In the genomic region with DNA sequence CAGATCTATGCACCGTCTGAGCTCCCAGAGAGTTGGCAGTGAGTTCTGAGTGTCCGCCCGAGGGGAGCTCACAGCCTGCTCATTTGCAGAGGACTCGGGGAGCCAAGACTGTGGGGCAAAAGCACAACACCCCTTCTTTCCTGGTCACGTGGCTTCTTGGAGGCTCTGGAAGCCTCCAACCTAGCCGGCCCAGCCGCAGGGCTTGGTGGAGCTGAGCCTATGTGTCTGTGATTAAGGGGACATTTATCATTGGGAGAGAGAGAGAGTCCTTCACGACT, we compare ENCODE assay signal across 7 mouse cellular contexts.
A peak's percentile ranks its signal among the peaks of the same experiment; 100 is the strongest.
DNase-seq lines count a peak whose midpoint lies in the region; ATAC-seq lines count a peak whose summit lies in the region.

No protein-coding gene starts in this region.

- no peaks in the 10 kb centered on the region for H3K27me3 ChIP-seq in kidney, embryonic 14.5 days (ENCODE audit: control insufficient read depth, insufficient read depth, low read length)
- peaks cover 4% of the 10 kb centered on the region; the same call in 1 of the 2 replicates for H3K27me3 ChIP-seq in embryonic facial prominence, embryonic 15.5 days
- no peaks in the 10 kb centered on the region for H3K27me3 ChIP-seq in hindbrain, embryonic 14.5 days (ENCODE audit: control insufficient read depth, insufficient read depth, low read length)
- 0 out of 2 replicates have a peak, but pooled peaks cover 6% of the 10 kb centered on the region for H3K27me3 ChIP-seq in neural tube, embryonic 13.5 days

- DNase-seq in kidney, postnatal 10 days = no peak
- DNase-seq in hindbrain, embryonic 14.5 days (ENCODE audit: low spot score) = no peak
- DNase-seq in embryo, embryonic 9.5 days (ENCODE audit: extremely low spot score) = no peak
- DNase-seq in embryo, embryonic 10 days (ENCODE audit: low spot score) = no peak

- peaks cover 6% of the 10 kb centered on the region; the same call in 1 of the 2 replicates for H3K4me1 ChIP-seq in kidney, embryonic 14.5 days (ENCODE audit: control insufficient read depth, insufficient read depth, low read length)
- peaks cover 18% of the 10 kb centered on the region for H3K4me1 ChIP-seq in embryonic facial prominence, embryonic 15.5 days
- H3K4me1 ChIP-seq in hindbrain, embryonic 14.5 days (replicated peaks; ENCODE audit: control insufficient read depth, insufficient read depth, low read length) = peaks cover 24% of the 10 kb centered on the region
- peaks cover 33% of the 10 kb centered on the region for H3K4me1 ChIP-seq in neural tube, embryonic 13.5 days (replicated peaks)

- no peaks in the 10 kb centered on the region for H3K9me3 ChIP-seq in kidney, embryonic 14.5 days (ENCODE audit: control insufficient read depth, low read length)
- no peaks in the 10 kb centered on the region for H3K9me3 ChIP-seq in embryonic facial prominence, embryonic 15.5 days (replicated peaks)
- H3K9me3 ChIP-seq in hindbrain, embryonic 14.5 days (ENCODE audit: control insufficient read depth, low read length) = no peaks in the 10 kb centered on the region
- H3K9me3 ChIP-seq in neural tube, embryonic 13.5 days = no peaks in the 10 kb centered on the region

- ATAC-seq in kidney, embryonic 14.5 days (ENCODE audit: low FRiP score, low TSS enrichment) = no peak
- no peak for ATAC-seq in embryonic facial prominence, embryonic 15.5 days (ENCODE audit: insufficient number of reproducible peaks, low FRiP score, low TSS enrichment, low read depth)
- ATAC-seq in hindbrain, embryonic 14.5 days (ENCODE audit: low FRiP score) = no peak
- no peak for ATAC-seq in neural tube, embryonic 13.5 days (ENCODE audit: low read depth)

- no peak overlapping the region for H3K27ac ChIP-seq in kidney, embryonic 14.5 days (ENCODE audit: low read depth, low read length)
- H3K27ac ChIP-seq in embryonic facial prominence, embryonic 15.5 days (replicated peaks) = no peak overlapping the region
- H3K27ac ChIP-seq in hindbrain, embryonic 14.5 days = no peak overlapping the region
- H3K27ac ChIP-seq in neural tube, embryonic 13.5 days (replicated peaks) = 0 out of 2 replicates have a peak overlapping the region, but pooled peaks have one; percentile 69

- no peak overlapping the region for H3K4me3 ChIP-seq in kidney, embryonic 14.5 days (ENCODE audit: low read length)
- H3K4me3 ChIP-seq in embryonic facial prominence, embryonic 15.5 days (replicated peaks) = peak overlapping the region; percentile 21; the same call in 1 of the 2 replicates
- H3K4me3 ChIP-seq in hindbrain, embryonic 14.5 days (replicated peaks; ENCODE audit: low read length) = no peak overlapping the region
- no peak overlapping the region for H3K4me3 ChIP-seq in neural tube, embryonic 13.5 days

- WGBS in kidney, embryonic 14.5 days = 24% methylated on average over 8 of the region's 8 CpGs
- 24% methylated on average over 8 of the region's 8 CpGs for WGBS in embryonic facial prominence, embryonic 15.5 days
- WGBS in hindbrain, embryonic 14.5 days = 31% methylated on average over 8 of the region's 8 CpGs
- 33% methylated on average over 8 of the region's 8 CpGs for WGBS in neural tube, embryonic 13.5 days

- H3K9ac ChIP-seq in kidney, embryonic 14.5 days (ENCODE audit: low read depth, low read length) = no peak overlapping the region
- H3K9ac ChIP-seq in embryonic facial prominence, embryonic 15.5 days = no peak overlapping the region
- no peak overlapping the region for H3K9ac ChIP-seq in hindbrain, embryonic 14.5 days
- peak overlapping the region; percentile 28; the same call in 1 of the 2 replicates for H3K9ac ChIP-seq in neural tube, embryonic 13.5 days

- peak overlapping the region; percentile 36 for H3K4me2 ChIP-seq in kidney, embryonic 14.5 days (replicated peaks; ENCODE audit: low read depth, low read length)
- peak overlapping the region; percentile 43 for H3K4me2 ChIP-seq in embryonic facial prominence, embryonic 15.5 days (replicated peaks)
- H3K4me2 ChIP-seq in hindbrain, embryonic 14.5 days (replicated peaks) = peak overlapping the region; percentile 40
- H3K4me2 ChIP-seq in neural tube, embryonic 13.5 days = peak overlapping the region; percentile 41

- no peaks in the 10 kb centered on the region for H3K36me3 ChIP-seq in kidney, embryonic 14.5 days (ENCODE audit: control insufficient read depth, insufficient read depth, low read length)
- H3K36me3 ChIP-seq in embryonic facial prominence, embryonic 15.5 days = no peaks in the 10 kb centered on the region
- H3K36me3 ChIP-seq in hindbrain, embryonic 14.5 days (replicated peaks; ENCODE audit: control insufficient read depth, insufficient read depth) = no peaks in the 10 kb centered on the region
- H3K36me3 ChIP-seq in neural tube, embryonic 13.5 days = no peaks in the 10 kb centered on the region
